Mouse (Mus musculus) myocyte (in vitro differentiated cells): ENCODE results near the gene Socs4. TPM values are rescaled to one million over a fixed set of nuclear protein-coding genes. Genes with fewer than 3 reads are reported as not detected.

Experiments used
- H3K27me3 ChIP-seq: one replicate; pipeline ENCODE4 v1.6.1; 2011; ENCODE audit not compliant: control insufficient read depth, insufficient read depth, insufficient read length
- H3K36me3 ChIP-seq: one replicate; pipeline ENCODE4 v1.6.1; 2011; ENCODE audit not compliant: control insufficient read depth, insufficient read depth
- H3K4me2 ChIP-seq: one replicate; pipeline ENCODE4 v1.6.1; 2011; ENCODE audit warnings: low read depth, control low read depth
- H3K4me3 ChIP-seq: one replicate; pipeline ENCODE4 v1.5.1; 2011; ENCODE audit warnings: mild to moderate bottlenecking, control low read depth, moderate library complexity
- H3K79me2 ChIP-seq: one replicate; pipeline ENCODE4 v1.6.1; 2011; ENCODE audit not compliant: control insufficient read depth, insufficient read depth
- H3ac ChIP-seq: one replicate; pipeline ENCODE4 v1.6.1; 2011; ENCODE audit not compliant: control insufficient read depth, insufficient read length
- CEBPB ChIP-seq: IDR thresholded peaks from 2 replicates; pipeline ENCODE4 v1.6.1; 2011; ENCODE audit warnings: mild to moderate bottlenecking, moderate library complexity; ENCODE audit not compliant: poor library complexity, insufficient read depth, severe bottlenecking
- E2F4 ChIP-seq: IDR thresholded peaks from one replicate; pipeline ENCODE4 v1.6.1; 2011; ENCODE audit warnings: mild to moderate bottlenecking, control low read depth, moderate library complexity; ENCODE audit not compliant: insufficient read depth
- MAX ChIP-seq: IDR thresholded peaks from one replicate; pipeline ENCODE4 v1.6.1; 2011; ENCODE audit warnings: low read depth, mild to moderate bottlenecking, control low read depth
- MYOD1 ChIP-seq, 3 experiments: IDR thresholded peaks; one replicate each; pipeline ENCODE4 v1.6.1; 2011; ENCODE audit warnings: control low read depth in 2 of 3, low read depth in 2 of 3, mild to moderate bottlenecking in 2 of 3, moderate library complexity in 1 of 3; ENCODE audit not compliant: insufficient read length in 2 of 3, control insufficient read depth in 1 of 3
- MYOG ChIP-seq, 3 experiments: IDR thresholded peaks; one replicate each; pipeline ENCODE4 v1.6.1; 2011; ENCODE audit warnings: control low read depth in 2 of 3, low read depth in 2 of 3, mild to moderate bottlenecking in 2 of 3; ENCODE audit not compliant: insufficient read length in 2 of 3, control insufficient read depth in 1 of 3, insufficient read depth in 1 of 3
- POLR2A ChIP-seq: IDR thresholded peaks from one replicate; pipeline ENCODE4 v1.6.1; 2011; ENCODE audit warnings: low read depth, mild to moderate bottlenecking, control low read depth, moderate library complexity; ENCODE audit not compliant: insufficient read length
- POLR2AphosphoS2 ChIP-seq: IDR thresholded peaks from one replicate; pipeline ENCODE4 v1.6.1; 2011; ENCODE audit warnings: low read depth, control low read depth; ENCODE audit not compliant: insufficient read length
- REST ChIP-seq: IDR thresholded peaks from one replicate; pipeline ENCODE4 v1.6.1; 2011; ENCODE audit warnings: mild to moderate bottlenecking, control low read depth, moderate library complexity; ENCODE audit not compliant: insufficient read depth, insufficient read length
- SRF ChIP-seq: IDR thresholded peaks from one replicate; pipeline ENCODE4 v1.6.1; 2011; ENCODE audit warnings: low read depth; ENCODE audit not compliant: control insufficient read depth, insufficient read length
- TCF12 ChIP-seq: IDR thresholded peaks from one replicate; pipeline ENCODE4 v1.6.1; 2011; ENCODE audit warnings: mild to moderate bottlenecking, control low read depth; ENCODE audit not compliant: poor library complexity, insufficient read depth, severe bottlenecking
- TCF3 ChIP-seq: IDR thresholded peaks from one replicate; pipeline ENCODE4 v1.6.1; 2011; ENCODE audit warnings: low read depth, control low read depth; ENCODE audit not compliant: insufficient read length
- USF1 ChIP-seq: IDR thresholded peaks from one replicate; pipeline ENCODE4 v1.6.1; 2011; ENCODE audit warnings: low read depth, mild to moderate bottlenecking, control low read depth, moderate library complexity
- polyA plus RNA-seq: library from polyadenylated mRNA; unstranded; fragments of >200 nt; fragmentation: generic; extraction: Trizol; gene quantifications from one replicate; pipeline ENCODE4 v1.2.1, GENCODE M21; 2012; ENCODE audit warnings: missing spikeins

Gene Socs4
- polyA plus RNA-seq, 1 experiment, result 2.5 TPM

- Histone ChIP-seq H3K79me2 (no peaks in the 10 kb centered on the region), H3K4me3 (no peak overlapping the region), H3K4me2 (no peak overlapping the region), H3K36me3 (peaks cover 17% of the 10 kb centered on the region), H3ac (no peak overlapping the region), H3K27me3 (no peaks in the 10 kb centered on the region)
- TF ChIP-seq SRF (no peak), MYOG (IDR thresholded peaks at IDR 0.05; ENCODE audit: control insufficient read depth in 1 of 3, insufficient read depth in 1 of 3, insufficient read length in 2 of 3, low read depth in 2 of 3) (no peak), USF1 (no peak), TCF3 (no peak), MYOD1 (IDR thresholded peaks at IDR 0.05; ENCODE audit: control insufficient read depth in 1 of 3, insufficient read length in 2 of 3, low read depth in 2 of 3) (no peak), E2F4 (no peak), REST (no peak), POLR2A (no peak), TCF12 (no peak)
These were observed 34.0 kb upstream of the Socs4 start for GRCm38 (mm10) chr14:47242753-47243152.

- no peak for TF ChIP-seq MYOG (IDR thresholded peaks at IDR 0.05; ENCODE audit: control insufficient read depth in 1 of 3, insufficient read depth in 1 of 3, insufficient read length in 2 of 3, low read depth in 2 of 3)
- no peak for TF ChIP-seq REST
- no peak for TF ChIP-seq TCF12
- no peak for TF ChIP-seq E2F4
- TF ChIP-seq POLR2A, result no peak
- TF ChIP-seq MYOD1 (IDR thresholded peaks at IDR 0.05; ENCODE audit: control insufficient read depth in 1 of 3, insufficient read length in 2 of 3, low read depth in 2 of 3), result no peak
- no peak for TF ChIP-seq CEBPB
- no peak for TF ChIP-seq MAX
- no peak for TF ChIP-seq USF1
- TF ChIP-seq TCF3, result no peak
- no peak for TF ChIP-seq POLR2AphosphoS2
- no peak for TF ChIP-seq SRF
- Histone ChIP-seq H3K4me2 (no peak overlapping the region), H3K79me2 (no peaks in the 10 kb centered on the region), H3K4me3 (no peak overlapping the region), H3K27me3 (no peaks in the 10 kb centered on the region), H3ac (no peak overlapping the region), H3K36me3 (peaks cover 12% of the 10 kb centered on the region)
These were observed 26.9 kb upstream of the Socs4 start for GRCm38 (mm10) chr14:47249839-47250238.

GRCm38 (mm10) chr14:47264866-47265265 is 11.9 kb upstream of the Socs4 start:
- no peaks in the 10 kb centered on the region for H3K79me2 ChIP-seq
- H3K27me3 ChIP-seq, result no peaks in the 10 kb centered on the region
- no peak overlapping the region for H3K4me2 ChIP-seq
- no peak overlapping the region for H3ac ChIP-seq
- peaks cover 12% of the 10 kb centered on the region for H3K36me3 ChIP-seq
- H3K4me3 ChIP-seq, result no peak overlapping the region
- no peak for TF ChIP-seq USF1
- no peak for TF ChIP-seq CEBPB
- no peak for TF ChIP-seq REST
- TF ChIP-seq MYOG (IDR thresholded peaks at IDR 0.05; ENCODE audit: control insufficient read depth in 1 of 3, insufficient read depth in 1 of 3, insufficient read length in 2 of 3, low read depth in 2 of 3), result no peak
- no peak for TF ChIP-seq TCF12
- no peak for TF ChIP-seq TCF3

DNA sequence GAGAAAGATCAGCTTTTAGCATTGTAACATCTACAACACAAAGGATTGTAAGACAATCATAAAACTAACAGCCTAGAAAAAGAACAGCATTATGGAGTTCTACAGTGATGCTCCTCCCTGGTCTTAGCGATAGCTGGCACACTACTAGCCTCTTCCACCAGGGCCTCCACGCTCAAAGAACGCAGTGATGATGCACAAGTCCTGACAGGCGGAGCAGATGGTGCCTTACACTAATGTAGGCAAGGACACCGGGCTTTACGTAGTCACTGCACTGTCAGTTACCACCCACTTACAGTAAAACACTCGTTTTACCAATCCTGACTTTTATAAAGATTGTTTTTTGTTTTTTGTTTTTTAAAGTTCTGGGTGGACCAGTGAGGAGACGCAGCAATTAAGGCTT is 10.9 kb upstream of the Socs4 start:
- Histone ChIP-seq H3K79me2 (no peaks in the 10 kb centered on the region), H3K36me3 (peaks cover 13% of the 10 kb centered on the region), H3K27me3 (no peaks in the 10 kb centered on the region), H3K4me2 (no peak overlapping the region), H3K4me3 (no peak overlapping the region), H3ac (no peak overlapping the region)
- TF ChIP-seq REST, result no peak
- no peak for TF ChIP-seq CEBPB
- no peak for TF ChIP-seq MAX
- no peak for TF ChIP-seq E2F4
- TF ChIP-seq TCF12, result no peak
- TF ChIP-seq USF1, result no peak
- TF ChIP-seq MYOG (IDR thresholded peaks at IDR 0.05; ENCODE audit: control insufficient read depth in 1 of 3, insufficient read depth in 1 of 3, insufficient read length in 2 of 3, low read depth in 2 of 3), result no peak
- no peak for TF ChIP-seq MYOD1 (IDR thresholded peaks at IDR 0.05; ENCODE audit: control insufficient read depth in 1 of 3, insufficient read length in 2 of 3, low read depth in 2 of 3)
- TF ChIP-seq SRF, result no peak
- no peak for TF ChIP-seq POLR2A
- TF ChIP-seq TCF3, result no peak
- TF ChIP-seq POLR2AphosphoS2, result no peak

GRCm38 (mm10) chr14:47269056-47269455 is 7.7 kb upstream of the Socs4 start:
- no peak for TF ChIP-seq POLR2AphosphoS2
- no peak for TF ChIP-seq E2F4
- no peak for TF ChIP-seq TCF3
- no peak for TF ChIP-seq CEBPB
- H3K79me2 ChIP-seq, result no peaks in the 10 kb centered on the region
- H3K4me3 ChIP-seq, result no peak overlapping the region

More at GRCm38 (mm10) chr14:47269056-47269455, 7.7 kb upstream of the Socs4 start:
- H3ac ChIP-seq, result no peak overlapping the region
- H3K4me2 ChIP-seq, result no peak overlapping the region
- H3K36me3 ChIP-seq, result peaks cover 3% of the 10 kb centered on the region
- H3K27me3 ChIP-seq, result no peaks in the 10 kb centered on the region
